Mouse (Mus musculus) kidney, postnatal 25 days (tissue): Measurements from ENCODE around the gene Nt5m.

ENCODE experiments used
- DNase-seq, 2 experiments: peaks; one replicate each; pipeline ENCODE4 v3.0.0; 2021; ENCODE audit warnings: mixed read lengths in 2 of 2

The Nt5m gene

GRCm38 (mm10) chr11:59839459-59840126, 346 bp downstream of the Nt5m start, which contains the start of gene Cops3:
Gene Cops3 (minus strand): TSS chr11:59839838.
- peak; percentile 98 to 99 for DNase-seq

GRCm38 (mm10) chr11:59846311-59846710, 7.1 kb downstream of the Nt5m start:
- DNase-seq = no peak

- peak; percentile 55 to 61 for DNase-seq
Observed at GRCm38 (mm10) chr11:59847131-59847530, 7.9 kb downstream of the Nt5m start.

- DNase-seq = peak; percentile 80 to 89
Observed at GRCm38 (mm10) chr11:59847891-59848884, 8.9 kb downstream of the Nt5m start.

- no peak for DNase-seq
Observed at GRCm38 (mm10) chr11:59852865-59853264, 13.6 kb downstream of the Nt5m start.

- DNase-seq = no peak
Observed at GRCm38 (mm10) chr11:59860467-59860866, 21.2 kb downstream of the Nt5m start.

- DNase-seq = no peak
Observed at GRCm38 (mm10) chr11:59864316-59864715, 25.1 kb downstream of the Nt5m start.

- no peak for DNase-seq
Observed at GRCm38 (mm10) chr11:59872124-59872523, 32.9 kb downstream of the Nt5m start.

GRCm38 (mm10) chr11:59880031-59880430, 40.8 kb downstream of the Nt5m start:
- peak; percentile 79 to 82 for DNase-seq

GRCm38 (mm10) chr11:59885217-59885986, 46.2 kb downstream of the Nt5m start:
- peak; percentile 48 to 64 for DNase-seq

- DNase-seq = no peak
Observed at GRCm38 (mm10) chr11:59886952-59887351, 47.7 kb downstream of the Nt5m start.

- DNase-seq = peak in 1 of 2 experiments; percentile 39
Observed at GRCm38 (mm10) chr11:59888151-59888550, 48.9 kb downstream of the Nt5m start.

- DNase-seq = peak in 1 of 2 experiments; percentile 20
Observed at GRCm38 (mm10) chr11:59891854-59892253, 52.6 kb downstream of the Nt5m start.

- DNase-seq = peak in 1 of 2 experiments; percentile 24
Observed at GRCm38 (mm10) chr11:59893153-59893788, 54.0 kb downstream of the Nt5m start.

- no peak for DNase-seq
Observed at GRCm38 (mm10) chr11:59894916-59895315, 55.7 kb downstream of the Nt5m start.

GRCm38 (mm10) chr11:59895316-59895715, 56.1 kb downstream of the Nt5m start:
- no peak for DNase-seq

GRCm38 (mm10) chr11:59897981-59898599, 58.8 kb downstream of the Nt5m start:
- no peak for DNase-seq

GRCm38 (mm10) chr11:59899711-59900685, 60.8 kb downstream of the Nt5m start:
- peak; percentile 72 to 80 for DNase-seq

- no peak for DNase-seq
Observed at GRCm38 (mm10) chr11:59900995-59901394, 61.7 kb downstream of the Nt5m start.

GRCm38 (mm10) chr11:59902045-59902726, 62.9 kb downstream of the Nt5m start:
- peak; percentile 30 to 83 for DNase-seq
